Mouse (Mus musculus) limb, embryonic 11.5 days (tissue): Measurements from ENCODE around the gene Mtmr3. TPM values are rescaled to one million over a fixed set of nuclear protein-coding genes. Genes with fewer than 3 reads are reported as not detected.
A peak's percentile ranks its signal among the peaks of the same experiment; 100 is the strongest.
"Not testable (repeated sequence)": the region's sequence is repeated elsewhere in the genome, so short reads cannot be mapped to it uniquely, and the experiment has no call there.

Experiments
- ATAC-seq: fragments of 200-750 bp; cut with Nextera tagmentation; 2 replicates; pipeline ENCODE4 v1.8.0; 2017; ENCODE audit warnings: low read depth; ENCODE audit not compliant: insufficient number of reproducible peaks, low FRiP score, low TSS enrichment
- DNase-seq: peaks from one replicate; pipeline ENCODE4 v3.0.0-alpha.2; 2015; ENCODE audit warnings: low spot score
- H3K27ac ChIP-seq: fragments of 300-500 bp; sonication (generic); replicated peaks from 2 replicates; pipeline ENCODE4 v1.5.1; 2014; ENCODE audit warnings: low read depth, mild to moderate bottlenecking, low read length
- H3K27me3 ChIP-seq: fragments of 300-500 bp; sonication (generic); 2 replicates; pipeline ENCODE4 v1.6.1; 2014; ENCODE audit warnings: mild to moderate bottlenecking, low read length, mixed read lengths; ENCODE audit not compliant: control insufficient read depth, insufficient read depth
- H3K36me3 ChIP-seq: fragments of 300-500 bp; sonication (generic); 2 replicates; pipeline ENCODE4 v1.6.1; 2014; ENCODE audit warnings: mild to moderate bottlenecking, low read length, moderate library complexity, mixed read lengths; ENCODE audit not compliant: control insufficient read depth, insufficient read depth
- H3K4me1 ChIP-seq: fragments of 300-500 bp; sonication (generic); 2 replicates; pipeline ENCODE4 v1.6.1; 2014; ENCODE audit warnings: low read length, mixed read lengths; ENCODE audit not compliant: control insufficient read depth, insufficient read depth
- H3K4me2 ChIP-seq: fragments of 300-500 bp; sonication (generic); 2 replicates; pipeline ENCODE4 v1.6.1; 2014; ENCODE audit warnings: low read depth, mild to moderate bottlenecking, moderate library complexity; ENCODE audit not compliant: severe bottlenecking
- H3K4me3 ChIP-seq: fragments of 300-500 bp; sonication (generic); 2 replicates; pipeline ENCODE4 v1.5.1; 2014; ENCODE audit warnings: low read depth, low read length
- H3K9ac ChIP-seq: fragments of 300-500 bp; sonication (generic); 2 replicates; pipeline ENCODE4 v1.6.1; 2014; ENCODE audit warnings: mild to moderate bottlenecking, low read length
- H3K9me3 ChIP-seq: fragments of 300-500 bp; sonication (generic); 2 replicates; pipeline ENCODE4 v1.6.1; 2016; ENCODE audit warnings: low read length; ENCODE audit not compliant: control insufficient read depth
- WGBS: fragments of 180-500 bp; shearing (Covaris S2); extraction: QIAGEN DNeasy Blood & Tissue Kit; methylation state at CpG from one replicate; pipeline ENCODE4 v1.1.7; 2014; 5-methylcytosine and 5-hydroxymethylcytosine counted together
- polyA plus RNA-seq: library from polyadenylated mRNA; unstranded; fragments of >200 nt; fragmentation: Nextera tagmentation; extraction: Ambion mirVana; gene quantifications from 2 replicates; pipeline ENCODE4 v1.2.1, GENCODE M21; 2014

Gene Mtmr3
- polyA plus RNA-seq, 1 experiment from 2014 or later = 26.2 TPM

GRCm38 (mm10) chr11:4593491-4593848 lies 1.2 kb downstream of the Mtmr3 start:
- Histone ChIP-seq H3K9me3 (no peaks in the 10 kb centered on the region), H3K4me1 (peaks cover 6% of the 10 kb centered on the region; the same call in 1 of the 2 replicates), H3K4me3 (peak overlapping the region; percentile 95), H3K27me3 (no peaks in the 10 kb centered on the region), H3K9ac (0 out of 2 replicates have a peak overlapping the region, but pooled peaks have one; percentile 45), H3K36me3 (no peaks in the 10 kb centered on the region), H3K4me2 (peak overlapping the region; percentile 56), H3K27ac (no peak overlapping the region)
- DNase-seq (no peak), ATAC-seq (no peak)
- 45% methylated on average over 5 of the region's 5 CpGs for WGBS

GRCm38 (mm10) chr11:4591811-4592210 lies 2.9 kb downstream of the Mtmr3 start:
- no peaks in the 10 kb centered on the region for H3K27me3 ChIP-seq
- H3K4me3 ChIP-seq = no peak overlapping the region
- no peaks in the 10 kb centered on the region for H3K36me3 ChIP-seq
- ATAC-seq (no peak), DNase-seq (no peak)
- no peak overlapping the region for H3K27ac ChIP-seq
- H3K4me1 ChIP-seq = peaks cover 6% of the 10 kb centered on the region; the same call in 1 of the 2 replicates
- no peak overlapping the region for H3K9ac ChIP-seq
- no peak overlapping the region for H3K4me2 ChIP-seq
- WGBS = 91% methylated on average over 4 of the region's 4 CpGs
- no peaks in the 10 kb centered on the region for H3K9me3 ChIP-seq

- WGBS = 94% methylated on average over 2 of the region's 2 CpGs
- no peaks in the 10 kb centered on the region for H3K36me3 ChIP-seq
- H3K27me3 ChIP-seq = no peaks in the 10 kb centered on the region
- no peaks in the 10 kb centered on the region for H3K4me1 ChIP-seq
- no peak overlapping the region for H3K4me3 ChIP-seq
- H3K4me2 ChIP-seq = no peak overlapping the region
- no peaks in the 10 kb centered on the region for H3K9me3 ChIP-seq
- H3K27ac ChIP-seq = no peak overlapping the region
- H3K9ac ChIP-seq = no peak overlapping the region
- DNase-seq (no peak), ATAC-seq (no peak)
Measured at GRCm38 (mm10) chr11:4578682-4579081, 16.0 kb downstream of the Mtmr3 start.

- Histone ChIP-seq H3K9ac (no peak overlapping the region), H3K27me3 (no peaks in the 10 kb centered on the region), H3K27ac (no peak overlapping the region), H3K36me3 (no peaks in the 10 kb centered on the region), H3K4me3 (no peak overlapping the region), H3K9me3 (no peaks in the 10 kb centered on the region), H3K4me1 (no peaks in the 10 kb centered on the region), H3K4me2 (no peak overlapping the region)
- 93% methylated on average over 2 of the region's 2 CpGs for WGBS
- DNase-seq (no peak), ATAC-seq (no peak)
Measured at GRCm38 (mm10) chr11:4577079-4577478, 17.6 kb downstream of the Mtmr3 start.

GRCm38 (mm10) chr11:4576090-4576732 lies 18.5 kb downstream of the Mtmr3 start:
- not testable (repeated sequence) for H3K4me3 ChIP-seq, H3K27ac ChIP-seq, DNase-seq, H3K27me3 ChIP-seq, ATAC-seq, H3K4me2 ChIP-seq, H3K36me3 ChIP-seq, H3K4me1 ChIP-seq, H3K9ac ChIP-seq, H3K9me3 ChIP-seq
- 87% methylated on average over 2 of the region's 2 CpGs for WGBS

- Histone ChIP-seq H3K36me3 (no peaks in the 10 kb centered on the region), H3K4me3 (no peak overlapping the region), H3K9ac (no peak overlapping the region), H3K27ac (no peak overlapping the region), H3K4me1 (no peaks in the 10 kb centered on the region), H3K27me3 (no peaks in the 10 kb centered on the region), H3K4me2 (no peak overlapping the region), H3K9me3 (no peaks in the 10 kb centered on the region)
- DNase-seq = no peak
- no peak for ATAC-seq
- 72% methylated on average over 4 of the region's 4 CpGs for WGBS
Measured at GRCm38 (mm10) chr11:4571491-4571901, 23.2 kb downstream of the Mtmr3 start.

- no peak overlapping the region for H3K4me2 ChIP-seq
- H3K9ac ChIP-seq = no peak overlapping the region
- H3K4me1 ChIP-seq = no peaks in the 10 kb centered on the region
- DNase-seq = no peak
- no peak for ATAC-seq
- H3K9me3 ChIP-seq = no peaks in the 10 kb centered on the region
- no peaks in the 10 kb centered on the region for H3K27me3 ChIP-seq
- no peaks in the 10 kb centered on the region for H3K36me3 ChIP-seq
- 92% methylated on average over 6 of the region's 6 CpGs for WGBS
- no peak overlapping the region for H3K4me3 ChIP-seq
- H3K27ac ChIP-seq = no peak overlapping the region
Measured at GRCm38 (mm10) chr11:4566333-4566732, 28.3 kb downstream of the Mtmr3 start.

- no peak for ATAC-seq
- DNase-seq = no peak
- WGBS = 82% methylated on average over 2 of the region's 2 CpGs
- no peak overlapping the region for H3K4me3 ChIP-seq
- no peak overlapping the region for H3K9ac ChIP-seq
- no peaks in the 10 kb centered on the region for H3K4me1 ChIP-seq
- no peak overlapping the region for H3K4me2 ChIP-seq
- H3K36me3 ChIP-seq = no peaks in the 10 kb centered on the region
- no peak overlapping the region for H3K27ac ChIP-seq
- H3K27me3 ChIP-seq = no peaks in the 10 kb centered on the region
- H3K9me3 ChIP-seq = no peaks in the 10 kb centered on the region
Measured at GRCm38 (mm10) chr11:4565545-4565944, 29.1 kb downstream of the Mtmr3 start.
